Mouse (Mus musculus): Measurements from ENCODE around the gene A2m. TPM values are rescaled to one million over a fixed set of nuclear protein-coding genes. Genes with fewer than 3 reads are reported as not detected.

The A2m gene
- 0.41 and 0.42 TPM in 2 replicates for polyA plus RNA-seq (2011; ENCODE audit: insufficient read depth, insufficient read length, low replicate concordance, missing spikeins)

GRCm38 (mm10) chr6:121635076-121635475 lies at the start of gene A2m:
A2m (plus strand) TSS chr6:121635376.
- WGBS: 81% methylated on average over 8 of the region's 8 CpGs
- TF ChIP-seq POLR2A (IDR thresholded peaks at IDR 0.05; ENCODE audit: borderline replicate concordance, control insufficient read depth, low read depth, low read length) (no peak), CTCF (IDR thresholded peaks at IDR 0.05; ENCODE audit: control insufficient read depth, insufficient read depth, low read length) (no peak)
- H3K27ac ChIP-seq (ENCODE audit: control insufficient read depth, insufficient read depth, low read depth, low read length, poor library complexity): no peak within 1 kb of the TSS
- H3K4me3 ChIP-seq (replicated peaks; ENCODE audit: control insufficient read depth, low read depth, low read length): no peak within 1 kb of the TSS
- no peaks in the 10 kb centered on the region for H3K4me1 ChIP-seq (ENCODE audit: control insufficient read depth, insufficient read depth, low read length)

- TF ChIP-seq POLR2A (IDR thresholded peaks at IDR 0.05; ENCODE audit: borderline replicate concordance, control insufficient read depth, low read depth, low read length) (no peak), CTCF (IDR thresholded peaks at IDR 0.05; ENCODE audit: control insufficient read depth, insufficient read depth, low read length) (no peak)
- WGBS: 29% methylated on average over 1 of the region's 1 CpGs
Measured at GRCm38 (mm10) chr6:121590131-121590530, 45.0 kb upstream of the A2m start.

GRCm38 (mm10) chr6:121600927-121601326 lies 34.2 kb upstream of the A2m start:
- WGBS: 71% methylated on average over 1 of the region's 1 CpGs
- H3K27ac ChIP-seq (ENCODE audit: control insufficient read depth, insufficient read depth, low read depth, low read length, poor library complexity): no peak overlapping the region
- H3K4me1 ChIP-seq (ENCODE audit: control insufficient read depth, insufficient read depth, low read length): no peaks in the 10 kb centered on the region
- no peak overlapping the region for H3K4me3 ChIP-seq (replicated peaks; ENCODE audit: control insufficient read depth, low read depth, low read length)
- TF ChIP-seq CTCF (IDR thresholded peaks at IDR 0.05; ENCODE audit: control insufficient read depth, insufficient read depth, low read length) (no peak), POLR2A (IDR thresholded peaks at IDR 0.05; ENCODE audit: borderline replicate concordance, control insufficient read depth, low read depth, low read length) (no peak)

More at GRCm38 (mm10) chr6:121590131-121590530, 45.0 kb upstream of the A2m start:
- H3K4me1 ChIP-seq (ENCODE audit: control insufficient read depth, insufficient read depth, low read length): no peaks in the 10 kb centered on the region
- no peak overlapping the region for H3K27ac ChIP-seq (ENCODE audit: control insufficient read depth, insufficient read depth, low read depth, low read length, poor library complexity)
- H3K4me3 ChIP-seq (replicated peaks; ENCODE audit: control insufficient read depth, low read depth, low read length): no peak overlapping the region

- no peak overlapping the region for H3K4me3 ChIP-seq (replicated peaks; ENCODE audit: control insufficient read depth, low read depth, low read length)
- no peak overlapping the region for H3K27ac ChIP-seq (ENCODE audit: control insufficient read depth, insufficient read depth, low read depth, low read length, poor library complexity)
- H3K4me1 ChIP-seq (ENCODE audit: control insufficient read depth, insufficient read depth, low read length): no peaks in the 10 kb centered on the region
- TF ChIP-seq POLR2A (IDR thresholded peaks at IDR 0.05; ENCODE audit: borderline replicate concordance, control insufficient read depth, low read depth, low read length) (no peak), CTCF (IDR thresholded peaks at IDR 0.05; ENCODE audit: control insufficient read depth, insufficient read depth, low read length) (no peak)
Measured at GRCm38 (mm10) chr6:121607861-121608260, 27.3 kb upstream of the A2m start.

DNA sequence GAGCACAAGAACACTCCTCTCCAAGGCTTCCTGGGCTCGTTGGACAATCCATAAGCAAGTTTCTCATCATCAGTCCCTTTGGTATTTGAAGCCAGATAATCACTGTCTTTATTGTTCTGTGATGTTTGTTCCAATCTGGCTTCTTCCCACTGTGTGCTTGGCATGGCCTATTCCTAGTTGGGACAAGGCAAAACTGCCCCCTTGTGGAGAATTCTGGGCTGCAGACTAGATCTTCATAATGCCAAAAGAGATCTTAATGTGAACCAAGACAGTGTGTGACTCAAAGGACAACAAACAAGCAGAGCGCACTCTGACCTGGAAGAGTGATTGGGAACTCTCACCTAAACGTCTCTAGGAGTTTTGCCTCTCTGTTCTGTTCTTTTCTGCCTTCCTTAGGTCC lies 23.4 kb upstream of the A2m start:
- no peak overlapping the region for H3K27ac ChIP-seq (ENCODE audit: control insufficient read depth, insufficient read depth, low read depth, low read length, poor library complexity)
- no peaks in the 10 kb centered on the region for H3K4me1 ChIP-seq (ENCODE audit: control insufficient read depth, insufficient read depth, low read length)
- TF ChIP-seq POLR2A (IDR thresholded peaks at IDR 0.05; ENCODE audit: borderline replicate concordance, control insufficient read depth, low read depth, low read length): no peak
- no peak for TF ChIP-seq CTCF (IDR thresholded peaks at IDR 0.05; ENCODE audit: control insufficient read depth, insufficient read depth, low read length)
- WGBS: 39% methylated on average over 3 of the region's 3 CpGs
- no peak overlapping the region for H3K4me3 ChIP-seq (replicated peaks; ENCODE audit: control insufficient read depth, low read depth, low read length)

DNA sequence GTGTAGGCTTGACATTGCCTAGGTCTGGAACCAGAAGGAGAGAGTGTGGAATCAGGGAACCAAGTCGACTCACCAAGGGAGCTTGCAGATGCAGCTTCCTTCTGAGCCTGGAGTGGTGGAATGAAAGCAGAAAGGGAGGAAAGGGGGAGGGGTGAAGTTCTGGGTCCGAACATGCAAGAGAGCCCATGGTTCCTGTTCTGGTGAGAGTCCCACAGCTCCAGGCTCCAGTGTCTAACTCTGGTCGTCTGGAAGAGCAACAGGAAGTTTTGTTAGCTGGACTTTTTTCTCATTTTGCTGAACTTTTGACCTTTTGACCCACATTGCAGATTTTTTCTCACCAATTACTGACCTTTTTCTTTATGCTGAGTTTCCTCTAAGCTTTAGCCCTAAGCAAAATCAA lies 17.7 kb upstream of the A2m start:
- no peak for TF ChIP-seq CTCF (IDR thresholded peaks at IDR 0.05; ENCODE audit: control insufficient read depth, insufficient read depth, low read length)
- TF ChIP-seq POLR2A (IDR thresholded peaks at IDR 0.05; ENCODE audit: borderline replicate concordance, control insufficient read depth, low read depth, low read length): no peak
- H3K4me3 ChIP-seq (replicated peaks; ENCODE audit: control insufficient read depth, low read depth, low read length): no peak overlapping the region
- no peaks in the 10 kb centered on the region for H3K4me1 ChIP-seq (ENCODE audit: control insufficient read depth, insufficient read depth, low read length)
- H3K27ac ChIP-seq (ENCODE audit: control insufficient read depth, insufficient read depth, low read depth, low read length, poor library complexity): no peak overlapping the region
- WGBS: 9% methylated on average over 3 of the region's 3 CpGs

GRCm38 (mm10) chr6:121622525-121622924 lies 12.7 kb upstream of the A2m start:
- Histone ChIP-seq H3K4me1 (ENCODE audit: control insufficient read depth, insufficient read depth, low read length) (no peaks in the 10 kb centered on the region), H3K4me3 (replicated peaks; ENCODE audit: control insufficient read depth, low read depth, low read length) (no peak overlapping the region), H3K27ac (ENCODE audit: control insufficient read depth, insufficient read depth, low read depth, low read length, poor library complexity) (no peak overlapping the region)
- 58% methylated on average over 2 of the region's 2 CpGs for WGBS
- TF ChIP-seq POLR2A (IDR thresholded peaks at IDR 0.05; ENCODE audit: borderline replicate concordance, control insufficient read depth, low read depth, low read length): no peak
- TF ChIP-seq CTCF (IDR thresholded peaks at IDR 0.05; ENCODE audit: control insufficient read depth, insufficient read depth, low read length): no peak

- WGBS: 84% methylated on average over 13 of the region's 13 CpGs
- H3K4me1 ChIP-seq (ENCODE audit: control insufficient read depth, insufficient read depth, low read length): no peaks in the 10 kb centered on the region
- no peak for TF ChIP-seq POLR2A (IDR thresholded peaks at IDR 0.05; ENCODE audit: borderline replicate concordance, control insufficient read depth, low read depth, low read length)
- no peak for TF ChIP-seq CTCF (IDR thresholded peaks at IDR 0.05; ENCODE audit: control insufficient read depth, insufficient read depth, low read length)
- H3K4me3 ChIP-seq (replicated peaks; ENCODE audit: control insufficient read depth, low read depth, low read length): no peak overlapping the region
- H3K27ac ChIP-seq (ENCODE audit: control insufficient read depth, insufficient read depth, low read depth, low read length, poor library complexity): no peak overlapping the region
Measured at GRCm38 (mm10) chr6:121634520-121634919, 656 bp upstream of the A2m start.

GRCm38 (mm10) chr6:121635878-121636371 lies 749 bp downstream of the A2m start:
- WGBS: 15% methylated on average over 12 of the region's 12 CpGs
- Histone ChIP-seq H3K4me1 (ENCODE audit: control insufficient read depth, insufficient read depth, low read length) (no peaks in the 10 kb centered on the region), H3K27ac (ENCODE audit: control insufficient read depth, insufficient read depth, low read depth, low read length, poor library complexity) (no peak overlapping the region), H3K4me3 (replicated peaks; ENCODE audit: control insufficient read depth, low read depth, low read length) (no peak overlapping the region)
- no peak for TF ChIP-seq CTCF (IDR thresholded peaks at IDR 0.05; ENCODE audit: control insufficient read depth, insufficient read depth, low read length)
- TF ChIP-seq POLR2A (IDR thresholded peaks at IDR 0.05; ENCODE audit: borderline replicate concordance, control insufficient read depth, low read depth, low read length): no peak

Data from bone marrow, adult 2 months (tissue).